Mouse (Mus musculus): Measurements from ENCODE around the gene Tank. TPM values are rescaled to one million over a fixed set of nuclear protein-coding genes. Genes with fewer than 3 reads are reported as not detected.

Tank gene
- polyA plus RNA-seq, 1 experiment from 2014 or later = 28.4 TPM

GRCm38 (mm10) chr2:61561058-61561457 lies 17.3 kb upstream of the Tank start:
- no peak for ATAC-seq (ENCODE audit: low FRiP score, low read depth)
- Histone ChIP-seq H3K36me3 (no peaks in the 10 kb centered on the region), H3K9me3 (no peaks in the 10 kb centered on the region), H3K27ac (no peak overlapping the region), H3K9ac (no peak overlapping the region), H3K4me2 (replicated peaks) (no peak overlapping the region), H3K4me1 (no peaks in the 10 kb centered on the region), H3K27me3 (no peaks in the 10 kb centered on the region), H3K4me3 (no peak overlapping the region)
- WGBS = 2% methylated on average over 1 of the region's 1 CpGs

DNA sequence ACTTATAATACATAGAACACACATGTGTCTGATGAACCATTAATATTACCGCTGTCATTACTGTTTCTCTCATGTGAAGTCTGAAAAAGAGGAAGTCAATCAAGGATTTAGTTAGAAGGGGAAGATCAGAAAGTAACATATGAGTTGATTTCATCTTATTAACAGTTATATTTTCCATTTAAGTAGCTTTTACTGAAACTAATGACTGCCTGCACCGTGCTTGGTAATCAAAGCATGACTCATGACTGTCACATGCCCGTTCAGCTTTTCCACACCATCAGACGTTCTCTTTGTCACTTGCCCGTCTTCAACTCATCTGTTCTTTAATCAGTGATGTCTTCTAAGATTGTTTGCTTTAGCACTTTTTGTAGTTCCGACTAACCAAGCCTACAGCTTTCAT lies 15.2 kb upstream of the Tank start:
- no peak overlapping the region for H3K27ac ChIP-seq
- no peak overlapping the region for H3K4me2 ChIP-seq (replicated peaks)
- H3K27me3 ChIP-seq = no peaks in the 10 kb centered on the region
- H3K4me3 ChIP-seq = no peak overlapping the region
- H3K9me3 ChIP-seq = no peaks in the 10 kb centered on the region
- ATAC-seq (ENCODE audit: low FRiP score, low read depth) = no peak
- H3K4me1 ChIP-seq = no peaks in the 10 kb centered on the region
- no peaks in the 10 kb centered on the region for H3K36me3 ChIP-seq
- WGBS = 85% methylated on average over 6 of the region's 6 CpGs
- no peak overlapping the region for H3K9ac ChIP-seq

- H3K9ac ChIP-seq = no peak overlapping the region
- H3K9me3 ChIP-seq = no peaks in the 10 kb centered on the region
- WGBS = 71% methylated on average over 4 of the region's 4 CpGs
- H3K4me3 ChIP-seq = no peak overlapping the region
- no peaks in the 10 kb centered on the region for H3K27me3 ChIP-seq
- no peak overlapping the region for H3K4me2 ChIP-seq (replicated peaks)
- no peak overlapping the region for H3K27ac ChIP-seq
- H3K4me1 ChIP-seq = no peaks in the 10 kb centered on the region
- H3K36me3 ChIP-seq = no peaks in the 10 kb centered on the region
- no peak for ATAC-seq (ENCODE audit: low FRiP score, low read depth)
Observed at GRCm38 (mm10) chr2:61567045-61567783, 11.2 kb upstream of the Tank start.

DNA sequence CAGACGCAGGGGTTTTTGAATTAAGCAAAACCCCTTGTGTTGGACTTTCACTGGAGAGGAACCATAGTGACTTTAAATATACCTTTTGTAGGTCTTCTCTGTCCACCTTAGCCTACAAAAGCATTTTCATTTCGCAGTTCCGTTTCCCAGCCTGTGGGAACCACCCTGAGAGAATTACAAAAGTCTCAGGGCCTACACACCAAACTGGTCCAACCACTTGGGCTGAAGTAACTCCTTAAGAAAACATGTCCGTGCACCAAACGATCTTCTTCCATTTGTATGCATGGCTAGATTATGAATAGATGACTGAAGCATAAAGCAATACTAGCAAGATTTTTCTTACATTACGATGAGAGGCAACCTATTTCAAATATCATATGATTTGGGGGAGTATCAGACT lies 9.2 kb upstream of the Tank start:
- WGBS = 81% methylated on average over 6 of the region's 6 CpGs
- Histone ChIP-seq H3K4me1 (no peaks in the 10 kb centered on the region), H3K4me3 (no peak overlapping the region), H3K27ac (no peak overlapping the region), H3K9ac (no peak overlapping the region), H3K36me3 (no peaks in the 10 kb centered on the region), H3K4me2 (replicated peaks) (no peak overlapping the region), H3K9me3 (no peaks in the 10 kb centered on the region), H3K27me3 (no peaks in the 10 kb centered on the region)
- no peak for ATAC-seq (ENCODE audit: low FRiP score, low read depth)

DNA sequence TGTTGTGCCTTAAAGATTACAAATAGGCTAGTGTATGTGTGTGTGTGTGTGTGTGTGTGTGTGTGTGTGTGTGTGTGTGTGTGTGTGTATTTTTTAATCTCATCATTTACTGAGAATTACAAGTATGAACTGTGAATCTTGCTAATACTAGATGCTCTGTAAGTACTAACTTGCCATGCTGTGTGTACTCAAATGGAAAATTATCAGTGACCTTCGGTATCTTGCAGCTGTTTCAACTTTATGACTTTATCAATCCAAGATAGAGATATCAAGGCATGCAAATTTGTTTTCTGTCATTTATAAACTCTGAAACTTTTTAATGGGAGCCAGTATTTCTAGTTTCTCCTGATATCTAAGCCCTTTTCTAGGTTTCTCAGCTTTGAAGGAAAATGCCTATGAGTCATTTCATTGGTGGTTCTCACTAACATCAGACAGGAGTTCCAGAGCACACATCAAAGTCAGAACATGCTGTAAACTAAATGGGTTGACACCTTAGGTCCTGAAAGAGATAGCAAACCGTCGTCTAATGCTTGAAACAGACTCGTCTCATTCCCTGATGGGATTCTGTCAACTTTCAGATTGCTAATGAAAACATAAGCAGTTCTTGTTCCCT lies 6.9 kb upstream of the Tank start:
- no peak for ATAC-seq (ENCODE audit: low FRiP score, low read depth)
- 36% methylated on average over 4 of the region's 4 CpGs for WGBS
- Histone ChIP-seq H3K4me3 (no peak overlapping the region), H3K27ac (no peak overlapping the region), H3K27me3 (no peaks in the 10 kb centered on the region), H3K4me2 (replicated peaks) (no peak overlapping the region), H3K9ac (no peak overlapping the region), H3K4me1 (no peaks in the 10 kb centered on the region), H3K9me3 (no peaks in the 10 kb centered on the region), H3K36me3 (no peaks in the 10 kb centered on the region)

DNA sequence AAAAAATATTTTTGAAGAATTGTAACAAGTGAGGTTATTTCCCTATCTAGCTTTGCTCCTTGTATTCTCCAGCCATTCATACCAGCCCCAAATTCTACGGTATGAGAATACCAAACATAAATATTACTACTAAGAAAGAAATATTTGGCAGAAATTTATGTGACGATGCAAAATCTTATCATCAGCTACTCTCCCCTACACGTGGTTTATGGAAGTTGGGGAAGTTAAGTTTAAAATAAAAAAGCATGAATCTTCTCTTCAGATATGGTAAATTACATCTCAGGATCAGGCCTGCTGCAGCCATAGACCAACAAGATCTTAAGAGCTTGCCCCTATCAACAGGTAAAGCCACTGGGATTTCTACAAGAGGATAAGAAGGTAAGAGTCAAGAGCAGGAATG lies 1.9 kb upstream of the Tank start:
- 86% methylated on average over 3 of the region's 3 CpGs for WGBS
- no peak overlapping the region for H3K27ac ChIP-seq
- ATAC-seq (ENCODE audit: low FRiP score, low read depth) = no peak

GRCm38 (mm10) chr2:61576928-61577695 lies 1.3 kb upstream of the Tank start:
- no peak for ATAC-seq (ENCODE audit: low FRiP score, low read depth)
- Histone ChIP-seq H3K9me3 (no peaks in the 10 kb centered on the region), H3K36me3 (no peaks in the 10 kb centered on the region), H3K4me2 (replicated peaks) (no peak overlapping the region), H3K27me3 (no peaks in the 10 kb centered on the region), H3K9ac (no peak overlapping the region), H3K27ac (no peak overlapping the region), H3K4me1 (peaks cover 5% of the 10 kb centered on the region; the same call in 1 of the 2 replicates), H3K4me3 (no peak overlapping the region)
- WGBS = 73% methylated on average over 17 of the region's 17 CpGs

More for the DNA sequence above, 1.9 kb upstream of the Tank start:
- Histone ChIP-seq H3K4me2 (replicated peaks) (no peak overlapping the region), H3K4me1 (peaks cover 5% of the 10 kb centered on the region; the same call in 1 of the 2 replicates), H3K9me3 (no peaks in the 10 kb centered on the region), H3K36me3 (no peaks in the 10 kb centered on the region), H3K27me3 (no peaks in the 10 kb centered on the region), H3K9ac (no peak overlapping the region), H3K4me3 (no peak overlapping the region)

DNA sequence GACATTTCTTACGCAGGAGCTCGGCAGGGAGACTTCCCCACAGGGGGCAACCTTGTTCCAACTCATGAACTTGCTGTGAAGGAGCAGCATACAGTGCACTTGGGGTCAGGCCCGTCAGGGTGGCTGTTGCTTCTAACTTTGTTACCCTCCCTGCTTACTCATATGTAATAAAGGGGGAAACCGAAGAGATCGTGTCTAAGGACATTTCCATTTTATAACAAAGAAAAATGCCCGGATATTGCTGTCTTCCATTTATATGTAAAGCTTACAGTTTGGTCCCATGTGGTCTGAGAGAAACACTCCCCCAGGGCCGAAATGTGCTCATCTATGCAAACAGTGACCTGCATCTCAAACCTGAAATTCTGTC lies 706 bp upstream of the Tank start:
- no peak overlapping the region for H3K4me2 ChIP-seq (replicated peaks)
- no peak for ATAC-seq (ENCODE audit: low FRiP score, low read depth)
- no peaks in the 10 kb centered on the region for H3K9me3 ChIP-seq
- H3K4me1 ChIP-seq = peaks cover 5% of the 10 kb centered on the region; the same call in 1 of the 2 replicates
- no peaks in the 10 kb centered on the region for H3K27me3 ChIP-seq
- no peak overlapping the region for H3K9ac ChIP-seq
- H3K27ac ChIP-seq = no peak overlapping the region
- H3K4me3 ChIP-seq = no peak overlapping the region
- WGBS = 69% methylated on average over 7 of the region's 7 CpGs
- H3K36me3 ChIP-seq = no peaks in the 10 kb centered on the region

GRCm38 (mm10) chr2:61579501-61579990 lies 1.2 kb downstream of the Tank start:
- WGBS = 47% methylated on average over 3 of the region's 3 CpGs
- ATAC-seq (ENCODE audit: low FRiP score, low read depth) = no peak

DNA sequence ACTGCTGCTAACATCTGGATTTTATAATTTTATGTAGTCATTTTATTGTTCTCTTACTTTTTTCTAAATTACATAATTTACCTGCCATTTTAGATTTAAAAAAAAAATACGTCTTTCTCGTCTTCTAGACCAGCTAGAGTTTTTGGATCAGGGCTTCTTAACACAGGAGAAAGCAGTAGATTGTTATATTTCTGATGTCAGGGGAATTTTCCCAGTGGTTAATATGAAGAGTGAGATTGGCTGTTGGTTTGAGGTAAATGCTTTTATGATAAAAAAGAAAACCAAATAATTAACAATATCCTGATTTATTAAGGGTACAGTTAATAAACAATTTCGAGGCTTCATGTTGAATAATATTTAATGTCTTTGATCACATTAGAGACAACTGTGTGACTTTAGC lies 1.7 kb downstream of the Tank start:
- H3K27me3 ChIP-seq = no peaks in the 10 kb centered on the region
- no peaks in the 10 kb centered on the region for H3K36me3 ChIP-seq
- no peaks in the 10 kb centered on the region for H3K9me3 ChIP-seq
- no peak for ATAC-seq (ENCODE audit: low FRiP score, low read depth)
- H3K27ac ChIP-seq = no peak overlapping the region
- 55% methylated on average over 3 of the region's 3 CpGs for WGBS
- no peak overlapping the region for H3K4me3 ChIP-seq
- peaks cover 5% of the 10 kb centered on the region; the same call in 1 of the 2 replicates for H3K4me1 ChIP-seq
- no peak overlapping the region for H3K9ac ChIP-seq
- H3K4me2 ChIP-seq (replicated peaks) = no peak overlapping the region

More at GRCm38 (mm10) chr2:61579501-61579990, 1.2 kb downstream of the Tank start:
- Histone ChIP-seq H3K4me3 (no peak overlapping the region), H3K9me3 (no peaks in the 10 kb centered on the region), H3K4me1 (peaks cover 5% of the 10 kb centered on the region; the same call in 1 of the 2 replicates), H3K27ac (no peak overlapping the region), H3K27me3 (no peaks in the 10 kb centered on the region), H3K9ac (no peak overlapping the region), H3K36me3 (no peaks in the 10 kb centered on the region), H3K4me2 (replicated peaks) (no peak overlapping the region)

DNA sequence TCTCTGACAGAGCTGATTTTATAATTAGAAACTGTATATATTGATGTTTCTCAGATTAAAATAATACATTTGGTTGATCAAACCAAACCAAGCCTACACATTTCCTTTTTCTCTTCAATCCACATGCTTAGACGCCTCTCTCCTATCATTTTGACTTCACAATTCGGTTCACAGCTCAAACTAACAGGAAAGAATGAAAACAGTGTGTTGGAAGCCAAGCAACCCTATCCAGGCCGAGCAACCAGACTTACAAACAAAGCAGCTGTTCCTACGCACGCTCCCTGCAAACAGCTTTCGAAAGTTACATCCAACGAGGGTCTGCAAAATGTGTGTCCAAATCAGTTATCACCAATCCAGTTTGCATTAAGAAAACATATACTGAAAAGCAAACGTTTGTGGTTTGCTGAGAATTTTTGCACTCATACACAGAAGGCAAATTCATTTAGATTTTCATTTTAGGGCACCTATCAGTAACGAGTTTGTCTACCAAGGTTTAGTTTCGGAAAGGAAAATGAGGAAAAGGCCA lies 2.2 kb downstream of the Tank start:
- WGBS = 65% methylated on average over 10 of the region's 10 CpGs
- ATAC-seq (ENCODE audit: low FRiP score, low read depth) = no peak
- H3K27ac ChIP-seq = no peak overlapping the region
- H3K27me3 ChIP-seq = no peaks in the 10 kb centered on the region
- no peaks in the 10 kb centered on the region for H3K9me3 ChIP-seq
- no peak overlapping the region for H3K4me3 ChIP-seq
- H3K9ac ChIP-seq = no peak overlapping the region
- H3K36me3 ChIP-seq = no peaks in the 10 kb centered on the region
- no peak overlapping the region for H3K4me2 ChIP-seq (replicated peaks)
- H3K4me1 ChIP-seq = peaks cover 5% of the 10 kb centered on the region; the same call in 1 of the 2 replicates

Measured in limb, embryonic 13.5 days (tissue).